In the genomic region with DNA sequence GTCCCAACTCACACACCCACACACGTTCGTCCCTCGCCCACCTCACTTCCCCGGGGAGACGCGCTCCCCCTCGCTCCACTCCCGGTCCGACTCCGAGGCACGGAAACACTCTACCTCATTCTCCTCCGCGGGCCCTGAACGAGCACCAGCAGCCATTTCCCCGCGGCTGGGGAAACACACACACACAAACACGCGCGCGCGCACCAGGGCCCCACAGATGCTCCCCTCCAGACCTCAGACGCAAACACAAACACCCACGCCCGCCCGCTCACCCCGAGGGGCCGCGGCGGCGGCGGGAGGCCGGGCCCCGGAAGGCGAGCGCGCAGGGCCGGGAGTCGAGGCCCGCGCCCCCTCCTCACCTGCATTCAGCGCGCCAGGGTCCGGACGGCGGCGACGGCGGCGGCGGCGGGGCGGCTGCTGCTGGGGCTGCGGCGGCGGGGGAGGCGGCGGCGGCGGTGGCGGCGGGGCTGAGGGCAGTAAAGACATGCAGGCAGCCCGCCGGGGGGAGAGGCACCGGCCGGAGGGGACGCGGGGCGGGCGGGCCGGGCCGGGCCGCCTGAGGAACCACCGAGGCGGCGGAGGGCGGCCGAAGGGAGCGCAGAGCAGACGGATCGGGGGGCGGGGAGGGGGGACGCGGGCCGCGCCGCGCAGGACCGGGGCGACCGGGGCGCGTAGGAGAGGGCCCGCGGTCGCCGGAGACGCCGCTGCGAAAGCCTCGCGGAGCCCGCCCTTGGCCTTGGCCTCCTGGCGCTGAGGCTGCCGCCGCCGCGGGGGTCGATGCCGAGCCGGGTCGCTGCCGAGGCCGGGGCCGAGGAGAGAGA, we compare ENCODE assay signal across 8 mouse cellular contexts. TPM values are rescaled to one million over a fixed set of nuclear protein-coding genes. Genes with fewer than 3 reads are reported as not detected.
DNase-seq lines count a peak whose midpoint lies in the region; ATAC-seq and TF ChIP-seq lines count a peak whose summit lies in the region.

No protein-coding gene starts in this region.

- no peaks in the 10 kb centered on the region for H3K27me3 ChIP-seq in erythroblast, embryonic 14.5 days (ENCODE audit: control insufficient read depth)
- H3K27me3 ChIP-seq in heart, embryonic 13.5 days (replicated peaks) = no peaks in the 10 kb centered on the region
- no peaks in the 10 kb centered on the region for H3K27me3 ChIP-seq in kidney, postnatal 0 days (ENCODE audit: insufficient read depth, low read length)
- H3K27me3 ChIP-seq in liver, adult 2 months (ENCODE audit: control insufficient read depth, insufficient read depth, low read length) = no peaks in the 10 kb centered on the region
- H3K27me3 ChIP-seq in midbrain, postnatal 0 days (ENCODE audit: insufficient read depth, low read length) = no peaks in the 10 kb centered on the region

- peaks cover 33% of the 10 kb centered on the region for H3K4me1 ChIP-seq in erythroblast, embryonic 14.5 days (ENCODE audit: control insufficient read depth)
- peaks cover 23% of the 10 kb centered on the region for H3K4me1 ChIP-seq in heart, embryonic 13.5 days
- peaks cover 9% of the 10 kb centered on the region for H3K4me1 ChIP-seq in kidney, postnatal 0 days (replicated peaks; ENCODE audit: insufficient read depth, low read length)
- peaks cover 5% of the 10 kb centered on the region; the same call in 1 of the 2 replicates for H3K4me1 ChIP-seq in liver, adult 2 months (ENCODE audit: control insufficient read depth, insufficient read depth, low read length)
- H3K4me1 ChIP-seq in midbrain, postnatal 0 days (ENCODE audit: insufficient read depth, low read length) = peaks cover 4% of the 10 kb centered on the region; the same call in 1 of the 2 replicates

- peak overlapping the region; percentile 80 for H3K4me2 ChIP-seq in heart, embryonic 13.5 days
- H3K4me2 ChIP-seq in kidney, postnatal 0 days (ENCODE audit: low read length) = peak overlapping the region; percentile 79
- peak overlapping the region; percentile 77 for H3K4me2 ChIP-seq in midbrain, postnatal 0 days (ENCODE audit: low read depth, low read length, poor library complexity, severe bottlenecking)

- H3K79me2 ChIP-seq in liver, adult 2 months (ENCODE audit: control insufficient read depth, insufficient read depth, low read length) = peaks cover 10% of the 10 kb centered on the region; the same call in 1 of the 2 replicates

- peak overlapping the region; percentile 95 for H3K4me3 ChIP-seq in erythroblast, embryonic 14.5 days (replicated peaks)
- H3K4me3 ChIP-seq in heart, embryonic 13.5 days = peak overlapping the region; percentile 90
- H3K4me3 ChIP-seq in kidney, postnatal 0 days (replicated peaks; ENCODE audit: low read depth, low read length) = peak overlapping the region; percentile 100
- peak overlapping the region; percentile 84 for H3K4me3 ChIP-seq in liver, adult 2 months (ENCODE audit: insufficient read depth, low read depth, low read length)
- H3K4me3 ChIP-seq in midbrain, postnatal 0 days (ENCODE audit: low read depth, low read length) = peak overlapping the region; percentile 98

- WGBS in heart, embryonic 13.5 days = under 1% methylated on average over 85 of the region's 114 CpGs
- WGBS in kidney, postnatal 0 days = under 1% methylated on average over 93 of the region's 114 CpGs
- WGBS in liver, adult 2 months = 1% methylated on average over 98 of the region's 114 CpGs
- under 1% methylated on average over 75 of the region's 114 CpGs for WGBS in midbrain, postnatal 0 days

- no peaks in the 10 kb centered on the region for H3K36me3 ChIP-seq in erythroblast, embryonic 14.5 days (ENCODE audit: control insufficient read depth)
- H3K36me3 ChIP-seq in heart, embryonic 13.5 days = no peaks in the 10 kb centered on the region
- no peaks in the 10 kb centered on the region for H3K36me3 ChIP-seq in kidney, postnatal 0 days (ENCODE audit: insufficient read depth, low read length)
- H3K36me3 ChIP-seq in liver, adult 2 months (ENCODE audit: control insufficient read depth, insufficient read depth, low read length) = no peaks in the 10 kb centered on the region
- H3K36me3 ChIP-seq in midbrain, postnatal 0 days (ENCODE audit: insufficient read depth, low read length) = no peaks in the 10 kb centered on the region

- TF ChIP-seq CTCF in kidney, postnatal 0 days (IDR thresholded peaks at IDR 0.05; ENCODE audit: low read depth) = no peak
- no peak for TF ChIP-seq CTCF in liver, adult 2 months (IDR thresholded peaks at IDR 0.05; ENCODE audit: low read depth, low read length)
- TF ChIP-seq CTCF in midbrain, postnatal 0 days (IDR thresholded peaks at IDR 0.05) = no peak

- peak; percentile 49; the same call in 1 of the 2 replicates for ATAC-seq in heart, embryonic 13.5 days (ENCODE audit: extremely low read depth, insufficient number of reproducible peaks, low FRiP score, low TSS enrichment)
- ATAC-seq in kidney, postnatal 0 days (replicated peaks; ENCODE audit: low FRiP score, low read depth) = peak; percentile 47
- peak; percentile 70 for ATAC-seq in midbrain, postnatal 0 days (ENCODE audit: low FRiP score)

- TF ChIP-seq POLR2A in liver, adult 2 months (IDR thresholded peaks at IDR 0.05; ENCODE audit: extremely low read depth, insufficient read depth, low read length) = no peak

- DNase-seq in B cell, adult 2 months = peak; percentile 82 to 83
- peak; percentile 35 to 37 for DNase-seq in adrenal gland, postnatal 4 days (ENCODE audit: low spot score in 2 of 2)
- peak; percentile 54 for DNase-seq in kidney, postnatal 0 days (ENCODE audit: low spot score)
- no peak for DNase-seq in liver, adult 2 months (ENCODE audit: extremely low read depth, low read depth, low spot score)
- DNase-seq in midbrain, postnatal 0 days (ENCODE audit: low spot score) = peak; percentile 56
- peak; percentile 67 to 85 for DNase-seq in spleen, postnatal 4 days (ENCODE audit: low spot score in 2 of 2)

- peak overlapping the region; percentile 100 for H3K27ac ChIP-seq in heart, embryonic 13.5 days (replicated peaks)
- H3K27ac ChIP-seq in kidney, postnatal 0 days = peak overlapping the region; percentile 99
- H3K27ac ChIP-seq in liver, adult 2 months (replicated peaks; ENCODE audit: insufficient read depth, low read depth, low read length) = peak overlapping the region; percentile 98
- peak overlapping the region; percentile 96 for H3K27ac ChIP-seq in midbrain, postnatal 0 days (ENCODE audit: low read depth, low read length)

- peak overlapping the region; percentile 97 for H3K9ac ChIP-seq in heart, embryonic 13.5 days
- peak overlapping the region; percentile 99 for H3K9ac ChIP-seq in kidney, postnatal 0 days (ENCODE audit: low read depth, low read length)
- peak overlapping the region; percentile 83 for H3K9ac ChIP-seq in liver, adult 2 months (ENCODE audit: low read depth, low read length)
- H3K9ac ChIP-seq in midbrain, postnatal 0 days (replicated peaks; ENCODE audit: low read length, poor library complexity, severe bottlenecking) = peak overlapping the region; percentile 99

- peaks cover 3% of the 10 kb centered on the region for H3K9me3 ChIP-seq in erythroblast, embryonic 14.5 days (ENCODE audit: control insufficient read depth, low read length)
- H3K9me3 ChIP-seq in heart, embryonic 13.5 days = peaks cover 3% of the 10 kb centered on the region; the same call in 1 of the 2 replicates
- no peaks in the 10 kb centered on the region for H3K9me3 ChIP-seq in kidney, postnatal 0 days (replicated peaks; ENCODE audit: low read length)
- no peaks in the 10 kb centered on the region for H3K9me3 ChIP-seq in midbrain, postnatal 0 days (ENCODE audit: low read length)

RNA-seq across cellular contexts. Expression of gene Cnot6l, which starts 2.2 kb away (rescaled TPM):
- total RNA-seq in adrenal gland, postnatal 4 days (2021) = 100 to 1,000 TPM; 104 to 124 TPM
- 0.01 and 0.02 TPM in 2 replicates for polyA plus RNA-seq in erythroblast, embryonic 14.5 days (2012)
- 11.5 and 13.3 TPM in 2 replicates for polyA plus RNA-seq in heart, embryonic 13.5 days (2015; fragmentation: Nextera tagmentation; extraction: Ambion mirVana)
- polyA plus RNA-seq in kidney, postnatal 0 days (2015; fragmentation: Nextera tagmentation; extraction: Ambion mirVana) = 37.8 and 42.4 TPM in 2 replicates
- 22.9 and 24.7 TPM in 2 replicates for total RNA-seq in liver, adult 2 months (2014; rRNA removed)
- polyA plus RNA-seq in liver, adult 2 months (2012; rRNA removed) = 3.5 and 3.7 TPM in 2 replicates
- 18.2 and 33.2 TPM in 2 replicates for total RNA-seq in midbrain, postnatal 0 days (2014; rRNA removed)
- 17.4 and 19.2 TPM in 2 replicates for polyA plus RNA-seq in midbrain, postnatal 0 days (2015; fragmentation: Nextera tagmentation; extraction: Ambion mirVana)

RNA-seq across cellular contexts. Expression of gene Mrpl1, which starts 47.5 kb away (rescaled TPM):
- 10 to 100 TPM; 23.5 to 23.8 TPM for total RNA-seq in adrenal gland, postnatal 4 days (2021)
- polyA plus RNA-seq in erythroblast, embryonic 14.5 days (2012) = 0.20 and 0.26 TPM in 2 replicates
- polyA plus RNA-seq in heart, embryonic 13.5 days (2015; fragmentation: Nextera tagmentation; extraction: Ambion mirVana) = 18.7 and 20.4 TPM in 2 replicates
- 26.3 and 26.5 TPM in 2 replicates for polyA plus RNA-seq in kidney, postnatal 0 days (2015; fragmentation: Nextera tagmentation; extraction: Ambion mirVana)
- total RNA-seq in liver, adult 2 months (2014; rRNA removed) = 20.3 and 20.6 TPM in 2 replicates
- polyA plus RNA-seq in liver, adult 2 months (2012; rRNA removed) = 4.0 and 5.1 TPM in 2 replicates
- 14.6 and 21.9 TPM in 2 replicates for total RNA-seq in midbrain, postnatal 0 days (2014; rRNA removed)
- polyA plus RNA-seq in midbrain, postnatal 0 days (2015; fragmentation: Nextera tagmentation; extraction: Ambion mirVana) = 11.4 and 11.5 TPM in 2 replicates
